Mouse (Mus musculus): ENCODE data around the gene R3hdm1.

The R3hdm1 gene

DNA sequence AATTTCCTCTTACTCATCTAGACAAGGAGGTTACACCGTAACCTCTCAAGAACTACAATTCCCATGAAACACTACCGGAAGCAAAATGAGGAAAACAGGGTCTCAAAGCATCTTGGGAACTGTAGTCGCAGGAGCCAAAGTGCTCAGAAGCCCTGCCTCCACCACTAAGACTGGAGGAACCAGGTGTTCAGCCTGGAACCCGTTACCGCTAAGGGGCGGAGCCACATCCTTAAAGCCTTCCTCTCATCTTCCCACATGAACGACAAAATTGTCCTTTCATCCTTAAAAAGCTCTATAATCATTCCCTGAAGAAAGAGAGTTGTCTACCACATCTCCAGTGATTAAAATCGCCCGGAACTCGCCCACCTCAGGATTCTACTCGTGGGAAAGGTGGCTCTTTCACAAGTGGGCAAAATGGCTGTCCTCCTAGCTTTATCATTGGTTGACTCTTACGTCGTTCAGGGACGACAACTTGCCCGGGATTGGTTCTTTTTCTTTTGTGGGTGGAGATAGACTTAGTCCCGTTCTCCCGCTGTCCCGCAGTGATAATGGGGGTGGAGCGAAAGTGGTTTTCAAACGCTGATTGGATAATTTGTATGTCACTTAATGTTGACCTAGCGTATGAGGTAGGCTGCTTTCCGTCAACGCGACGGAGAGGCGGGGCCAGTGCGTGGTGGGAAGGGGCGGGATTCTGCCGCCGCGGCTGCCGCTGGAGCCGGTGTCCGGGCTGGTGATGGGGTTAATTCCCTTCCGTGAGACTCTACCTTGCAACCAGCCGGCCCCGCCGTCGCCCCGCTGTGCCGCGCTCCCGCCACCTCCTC is at the start of gene R3hdm1, which contains the start of gene Zranb3:
Gene R3hdm1, plus strand, starts transcription at position 661 of the 821 bp plus-strand sequence.
Gene Zranb3, minus strand, starts transcription at position 407 of the 821 bp plus-strand sequence.
- peak; percentile 98 for DNase-seq (ENCODE audit: low spot score)

DNA sequence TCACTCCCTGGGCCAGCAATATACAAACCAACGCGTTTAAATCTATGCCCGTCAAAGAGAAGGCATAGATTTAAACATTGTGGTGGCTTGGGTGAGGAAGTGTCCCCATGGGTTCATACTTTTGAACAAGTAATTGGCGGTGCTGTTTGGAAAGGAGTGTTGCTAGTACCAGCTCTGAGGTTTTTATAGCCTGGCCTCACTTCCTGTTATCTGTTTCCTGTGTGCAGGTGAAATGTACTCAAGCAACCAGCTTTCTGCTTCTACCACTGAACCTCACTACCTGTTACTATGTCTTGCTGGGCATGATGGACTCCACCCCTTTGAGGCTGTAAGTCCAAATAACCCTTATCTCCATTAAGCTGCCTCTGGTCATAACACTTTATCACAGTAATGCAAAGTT is 45.8 kb upstream of the R3hdm1 start:
- no peak for DNase-seq (ENCODE audit: low spot score)

DNA sequence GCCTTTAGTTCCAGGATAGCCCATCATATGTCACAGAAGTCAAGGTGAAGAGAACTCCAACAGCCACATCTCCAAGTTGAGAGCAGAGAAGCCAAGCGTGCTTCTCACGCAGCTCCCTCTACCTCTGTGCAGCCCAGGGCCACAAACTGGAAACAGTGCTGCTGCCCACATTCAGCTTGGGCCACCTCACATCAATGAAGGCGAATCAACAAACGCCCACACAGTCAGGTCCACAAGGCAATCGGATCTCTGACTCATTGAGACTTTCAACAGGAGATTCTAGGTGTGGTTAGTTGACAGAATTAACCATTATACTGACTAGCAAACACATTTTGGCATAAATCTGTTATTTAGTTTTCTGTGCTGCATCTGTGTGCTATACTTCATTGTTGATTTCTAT is 44.5 kb upstream of the R3hdm1 start:
- DNase-seq (ENCODE audit: low spot score): no peak

DNA sequence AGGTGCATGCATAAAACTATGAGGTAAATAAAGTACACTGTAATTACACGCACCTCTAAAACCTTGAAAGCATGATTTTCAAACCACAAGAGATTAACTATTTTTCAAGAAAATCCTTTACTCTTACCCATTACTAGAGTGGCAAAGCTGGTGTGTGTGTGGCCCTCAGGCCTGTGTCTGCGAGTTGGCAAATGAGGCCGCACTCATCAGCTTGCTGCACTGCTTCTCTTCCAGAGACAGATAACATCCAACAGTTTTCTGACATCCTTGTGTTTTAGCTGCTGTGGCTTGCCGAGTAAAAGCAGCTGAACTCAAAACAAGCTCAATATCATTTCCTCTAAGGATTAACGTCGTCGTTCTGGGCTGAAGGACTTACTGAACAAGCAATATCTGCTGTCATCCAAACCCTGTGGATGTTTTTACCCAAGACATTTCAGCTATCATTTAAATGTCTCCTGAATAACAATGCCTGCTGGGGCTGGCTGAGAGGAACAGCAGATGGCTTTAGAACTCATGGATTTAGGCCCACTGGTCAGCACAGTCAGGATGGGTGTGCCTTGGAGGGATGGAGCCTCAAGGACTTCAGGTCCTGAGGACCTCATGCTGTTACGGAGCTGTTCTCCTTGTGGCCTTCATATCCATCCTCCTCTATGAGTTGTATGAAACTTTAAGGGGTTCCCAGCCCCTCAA is 42.3 kb upstream of the R3hdm1 start:
- no peak for DNase-seq (ENCODE audit: low spot score)

GRCm38 (mm10) chr1:128061401-128061800 is 41.7 kb upstream of the R3hdm1 start:
- DNase-seq (ENCODE audit: low spot score): no peak

GRCm38 (mm10) chr1:128062167-128062566 is 40.9 kb upstream of the R3hdm1 start:
- DNase-seq (ENCODE audit: low spot score): no peak

- no peak for DNase-seq (ENCODE audit: low spot score)
Measured at GRCm38 (mm10) chr1:128064716-128065115, 38.4 kb upstream of the R3hdm1 start.

GRCm38 (mm10) chr1:128068945-128069397 is 34.1 kb upstream of the R3hdm1 start:
- peak; percentile 5 for DNase-seq (ENCODE audit: low spot score)

GRCm38 (mm10) chr1:128070003-128070402 is 33.1 kb upstream of the R3hdm1 start:
- DNase-seq (ENCODE audit: low spot score): no peak

DNA sequence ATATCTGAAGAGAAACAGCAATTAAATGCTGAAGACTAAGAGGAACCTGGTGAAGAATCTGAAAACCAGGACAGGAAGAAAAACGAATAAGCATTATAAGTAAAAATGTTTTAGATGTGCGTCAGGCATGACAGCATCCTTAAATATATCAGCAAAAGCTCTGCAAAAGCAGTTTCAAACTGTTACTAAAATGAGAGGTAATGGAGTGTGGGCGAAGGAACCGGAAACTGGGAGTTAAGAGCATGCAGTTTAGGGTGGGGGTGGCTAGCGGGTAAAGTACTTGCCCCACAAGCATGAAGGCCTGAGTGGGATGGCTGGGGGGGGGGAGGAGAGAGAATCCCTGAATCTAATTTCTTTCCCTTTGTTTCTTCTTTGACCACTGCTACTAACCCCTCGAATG is 30.1 kb upstream of the R3hdm1 start:
- DNase-seq (ENCODE audit: low spot score): no peak

GRCm38 (mm10) chr1:128076791-128077479 is 26.2 kb upstream of the R3hdm1 start:
- no peak for DNase-seq (ENCODE audit: low spot score)

DNA sequence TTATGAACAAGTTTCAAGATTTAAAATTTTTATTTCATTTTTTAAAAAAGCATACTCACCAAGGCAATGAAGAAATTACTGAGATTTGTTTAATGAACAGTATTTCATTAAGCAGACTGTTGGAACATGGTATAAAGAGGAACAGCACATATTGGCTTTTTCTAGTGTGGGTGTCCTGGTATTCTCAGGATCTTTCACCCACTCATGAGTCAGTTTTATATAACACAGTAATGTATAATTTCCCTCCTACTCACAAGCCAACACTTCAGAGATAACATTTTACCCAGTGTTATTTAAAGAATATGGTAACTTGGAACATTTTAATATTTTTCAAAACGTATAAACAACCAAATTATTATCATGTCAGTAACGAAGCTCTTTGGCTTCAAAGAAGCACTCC is 25.3 kb upstream of the R3hdm1 start:
- DNase-seq (ENCODE audit: low spot score): no peak

DNA sequence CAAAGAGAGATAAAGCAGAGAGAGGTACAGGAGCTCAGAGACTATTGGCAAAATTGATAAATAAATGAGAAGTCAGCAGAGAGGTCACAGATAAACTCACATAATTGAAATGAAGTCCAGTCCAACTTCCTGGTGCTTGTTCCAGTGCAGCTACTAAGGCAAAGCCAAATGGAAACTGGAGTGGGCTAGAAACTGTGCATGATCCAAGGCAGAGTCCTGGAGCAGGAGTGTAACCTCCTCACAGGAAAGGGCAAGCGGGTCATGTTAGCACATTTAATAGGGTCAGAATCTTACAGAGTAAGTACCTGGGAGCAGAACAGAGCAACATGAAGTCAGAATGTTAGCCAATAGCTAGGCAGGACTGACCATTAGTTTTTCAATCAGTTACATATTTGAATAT is 24.5 kb upstream of the R3hdm1 start:
- DNase-seq (ENCODE audit: low spot score): no peak

- no peak for DNase-seq (ENCODE audit: low spot score)
Measured at GRCm38 (mm10) chr1:128080936-128081696, 22.0 kb upstream of the R3hdm1 start.

GRCm38 (mm10) chr1:128081873-128082272 is 21.2 kb upstream of the R3hdm1 start:
- DNase-seq (ENCODE audit: low spot score): no peak

DNA sequence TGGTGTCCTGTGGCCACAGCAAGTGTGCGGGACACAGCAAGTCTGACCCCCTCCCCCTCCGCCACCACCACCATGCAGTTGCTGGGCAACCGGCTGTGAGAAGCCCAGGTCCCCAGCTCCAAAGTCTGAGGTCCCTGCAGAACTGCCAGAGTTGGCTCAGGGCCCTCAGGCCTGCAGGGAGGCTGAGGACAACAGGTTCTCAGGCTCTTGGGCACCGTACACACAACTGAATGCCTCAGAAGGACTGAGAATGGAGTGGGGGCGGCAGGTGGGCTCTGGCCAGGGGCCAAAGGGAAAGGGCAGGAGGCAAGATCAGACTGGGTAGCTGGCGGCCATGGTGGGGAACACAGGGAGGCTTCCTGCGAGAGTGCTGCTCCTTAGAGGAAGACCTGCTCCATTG is 20.3 kb upstream of the R3hdm1 start:
- no peak for DNase-seq (ENCODE audit: low spot score)

DNA sequence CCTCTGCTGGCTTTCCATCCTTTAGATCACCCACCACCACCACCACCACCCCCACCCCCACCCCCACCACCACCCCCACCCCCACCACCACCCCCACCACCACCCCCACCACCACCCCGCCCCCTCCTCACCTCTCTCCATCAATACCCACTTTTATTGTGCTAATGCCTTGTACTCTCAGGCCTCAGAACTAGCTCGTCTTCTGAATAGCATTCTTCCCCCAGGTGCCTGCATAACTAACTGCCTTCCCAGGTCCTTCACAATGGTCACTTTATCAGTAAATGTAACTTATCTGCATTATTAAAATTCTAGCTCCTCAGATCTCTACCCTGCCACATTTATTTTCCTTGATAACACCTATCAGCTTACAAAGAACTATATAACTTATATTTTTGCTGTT is 8.4 kb upstream of the R3hdm1 start:
- no peak for DNase-seq (ENCODE audit: low spot score)

- DNase-seq (ENCODE audit: low spot score): no peak
Measured at GRCm38 (mm10) chr1:128098309-128098708, 4.8 kb upstream of the R3hdm1 start.

DNA sequence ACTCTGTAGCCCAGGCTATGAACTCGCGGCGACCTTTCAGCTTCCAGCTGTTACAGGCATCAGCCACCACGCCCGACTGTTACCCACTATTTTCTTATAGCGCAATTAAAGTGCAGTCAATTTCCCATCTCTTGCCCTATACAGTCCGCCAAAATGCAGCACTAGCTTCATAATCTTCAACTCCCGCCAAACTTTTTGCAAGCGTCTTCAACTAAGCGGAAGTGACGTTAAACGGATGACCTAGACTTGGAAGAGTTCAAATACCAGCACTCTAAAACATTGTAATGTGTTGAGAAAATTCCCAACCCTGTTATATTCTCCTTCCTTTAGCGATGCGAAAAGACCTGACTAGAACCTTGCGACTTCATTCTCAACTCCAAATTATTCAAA is 855 bp upstream of the R3hdm1 start:
- DNase-seq (ENCODE audit: low spot score): peak; percentile 92

GRCm38 (mm10) chr1:128103520-128104088 is 503 bp downstream of the R3hdm1 start:
- peak; percentile 53 for DNase-seq (ENCODE audit: low spot score)

DNA sequence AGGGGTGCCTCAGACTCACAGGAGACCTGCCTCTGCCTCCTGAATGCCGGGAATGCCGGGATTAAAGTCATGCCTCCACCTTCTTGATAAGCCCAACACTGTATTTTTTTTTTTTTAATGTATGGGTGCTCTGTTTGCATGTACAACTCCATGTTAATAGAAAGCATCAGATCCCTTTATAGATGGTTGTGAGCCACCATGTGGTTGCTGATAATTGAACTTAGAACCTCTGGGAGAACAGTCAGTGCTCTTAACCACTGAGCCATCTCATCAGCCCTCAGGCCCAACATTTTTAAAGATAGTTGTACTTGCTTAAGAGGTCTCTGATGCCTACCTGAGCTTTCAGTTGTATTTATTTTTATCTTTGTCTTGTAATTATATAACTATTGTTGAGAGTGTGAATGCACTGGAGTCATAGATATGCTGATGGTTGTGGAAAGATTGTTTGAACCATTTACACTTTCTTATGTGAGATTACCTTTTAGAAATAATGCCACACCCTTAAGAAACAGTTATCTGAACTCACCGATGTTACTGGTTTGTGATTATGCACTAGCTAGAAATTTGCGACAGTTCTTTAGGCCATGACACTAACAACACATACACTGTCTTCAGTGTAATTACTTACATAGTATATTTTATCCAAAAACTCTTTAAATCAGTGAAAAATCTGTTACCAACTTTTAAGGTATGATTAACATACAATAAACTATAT is 18.0 kb downstream of the R3hdm1 start:
- no peak for DNase-seq (ENCODE audit: low spot score)
